13 mouse cellular contexts compared by ENCODE assay signal in genomic region chr9:66212802-66213201, GRCm38 (mm10). TPM values are rescaled to one million over a fixed set of nuclear protein-coding genes. Genes with fewer than 3 reads are reported as not detected.
A peak's percentile ranks its signal among the peaks of the same experiment; 100 is the strongest.
DNase-seq lines count a peak whose midpoint lies in the region; ATAC-seq and TF ChIP-seq lines count a peak whose summit lies in the region.
"Had no signal": no experiment of that assay in that cellular context is flagged by ENCODE, and none has a peak within 500 bp of the region (broad histone marks: within the 10 kb centered on the region; RNA-seq: fewer than 3 reads in every experiment).

No protein-coding gene starts in this region.

- H3K9me3 ChIP-seq in heart, embryonic 11.5 days (replicated peaks; ENCODE audit: control insufficient read depth, low read length): no peaks in the 10 kb centered on the region
- no peaks in the 10 kb centered on the region for H3K9me3 ChIP-seq in liver, embryonic 12.5 days (replicated peaks)
- no peaks in the 10 kb centered on the region for H3K9me3 ChIP-seq in liver, embryonic 11.5 days (ENCODE audit: control insufficient read depth, low read length)
- H3K9me3 ChIP-seq in limb, embryonic 10.5 days (replicated peaks): no peaks in the 10 kb centered on the region
- H3K9me3 ChIP-seq in stomach, postnatal 0 days (ENCODE audit: control insufficient read depth, low read length): no peaks in the 10 kb centered on the region
- H3K9me3 ChIP-seq: hindbrain, embryonic 12.5 days; limb, embryonic 13.5 days had no signal

- H3K4me3 ChIP-seq in heart, embryonic 11.5 days (ENCODE audit: low read depth, low read length): no peak overlapping the region
- H3K4me3 ChIP-seq in liver, embryonic 12.5 days: no peak overlapping the region
- H3K4me3 ChIP-seq in liver, embryonic 11.5 days (ENCODE audit: low read depth, low read length): no peak overlapping the region
- no peak overlapping the region for H3K4me3 ChIP-seq in limb, embryonic 10.5 days
- H3K4me3 ChIP-seq in stomach, postnatal 0 days (ENCODE audit: low read depth, low read length): no peak overlapping the region
- H3K4me3 ChIP-seq in cerebellum, adult 2 months (replicated peaks; ENCODE audit: insufficient read depth, low read depth, low read length): no peak overlapping the region
- H3K4me3 ChIP-seq: hindbrain, embryonic 12.5 days; limb, embryonic 13.5 days had no signal

- H3K4me1 ChIP-seq in heart, embryonic 11.5 days (ENCODE audit: control insufficient read depth, insufficient read depth, low read length): peaks cover 32% of the 10 kb centered on the region
- peaks cover 66% of the 10 kb centered on the region for H3K4me1 ChIP-seq in liver, embryonic 12.5 days
- H3K4me1 ChIP-seq in liver, embryonic 11.5 days (replicated peaks; ENCODE audit: control insufficient read depth, insufficient read depth, low read length): peaks cover 20% of the 10 kb centered on the region
- peaks cover 27% of the 10 kb centered on the region for H3K4me1 ChIP-seq in limb, embryonic 10.5 days
- H3K4me1 ChIP-seq in stomach, postnatal 0 days (replicated peaks; ENCODE audit: control insufficient read depth, insufficient read depth): no peaks in the 10 kb centered on the region; the same call in 1 of the 2 replicates
- no peaks in the 10 kb centered on the region; the same call in 1 of the 2 replicates for H3K4me1 ChIP-seq in cerebellum, adult 2 months (ENCODE audit: control insufficient read depth, insufficient read depth, low read length)

- ATAC-seq in heart, embryonic 11.5 days (replicated peaks; ENCODE audit: insufficient number of reproducible peaks, low FRiP score, low TSS enrichment): no peak
- no peak for ATAC-seq in liver, embryonic 12.5 days
- ATAC-seq in liver, embryonic 11.5 days (replicated peaks; ENCODE audit: low FRiP score): no peak
- no peak for ATAC-seq in stomach, postnatal 0 days (ENCODE audit: low FRiP score, low TSS enrichment)
- ATAC-seq: activated CD4-positive, CD25-positive, alpha-beta regulatory T cell, adult 4 months had no signal

- no peak for TF ChIP-seq EP300 in stomach, postnatal 0 days (optimal IDR thresholded peaks at IDR 0.05)

- no peak for TF ChIP-seq POLR2A in cerebellum, adult 2 months (IDR thresholded peaks at IDR 0.05; ENCODE audit: borderline replicate concordance, insufficient read depth, low read length)

- intact Hi-C loops in heart, postnatal 25 days (cut with DNase I): no loop called here

- peak overlapping the region; percentile 71 for H3K27ac ChIP-seq in heart, embryonic 11.5 days (ENCODE audit: low read depth, low read length)
- H3K27ac ChIP-seq in liver, embryonic 12.5 days: peak overlapping the region; percentile 75
- H3K27ac ChIP-seq in liver, embryonic 11.5 days (ENCODE audit: low read depth, low read length): no peak overlapping the region
- H3K27ac ChIP-seq in limb, embryonic 10.5 days: peak overlapping the region; percentile 63; the same call in 1 of the 2 replicates
- H3K27ac ChIP-seq in stomach, postnatal 0 days (replicated peaks): peak overlapping the region; percentile 61
- no peak overlapping the region for H3K27ac ChIP-seq in cerebellum, adult 2 months (ENCODE audit: insufficient read depth, low read length)
- H3K27ac ChIP-seq: hindbrain, embryonic 12.5 days had no signal

- H3K27me3 ChIP-seq in heart, embryonic 11.5 days (ENCODE audit: control insufficient read depth, insufficient read depth, low read length): no peaks in the 10 kb centered on the region
- H3K27me3 ChIP-seq in liver, embryonic 12.5 days (replicated peaks): 0 out of 2 replicates have a peak, but pooled peaks cover 9% of the 10 kb centered on the region
- H3K27me3 ChIP-seq in liver, embryonic 11.5 days (replicated peaks; ENCODE audit: control insufficient read depth, insufficient read depth, low read length): no peaks in the 10 kb centered on the region
- H3K27me3 ChIP-seq in limb, embryonic 10.5 days (ENCODE audit: low read depth, poor library complexity, severe bottlenecking): no peaks in the 10 kb centered on the region
- no peaks in the 10 kb centered on the region for H3K27me3 ChIP-seq in stomach, postnatal 0 days (ENCODE audit: control insufficient read depth, insufficient read depth, low read length)
- H3K27me3 ChIP-seq in cerebellum, adult 2 months (ENCODE audit: control insufficient read depth, insufficient read depth, low read length): no peaks in the 10 kb centered on the region
- H3K27me3 ChIP-seq: limb, embryonic 13.5 days had no signal

- 0 out of 2 replicates have a peak overlapping the region, but pooled peaks have one; percentile 46 for H3K4me2 ChIP-seq in heart, embryonic 11.5 days
- peak overlapping the region; percentile 64 for H3K4me2 ChIP-seq in liver, embryonic 12.5 days
- H3K4me2 ChIP-seq in liver, embryonic 11.5 days: no peak overlapping the region
- H3K4me2 ChIP-seq in stomach, postnatal 0 days (replicated peaks; ENCODE audit: low read depth): no peak overlapping the region
- H3K4me2 ChIP-seq: hindbrain, embryonic 12.5 days; limb, embryonic 13.5 days had no signal

- no peaks in the 10 kb centered on the region for H3K36me3 ChIP-seq in heart, embryonic 11.5 days (ENCODE audit: control insufficient read depth, insufficient read depth, low read length)
- no peaks in the 10 kb centered on the region for H3K36me3 ChIP-seq in liver, embryonic 12.5 days
- H3K36me3 ChIP-seq in liver, embryonic 11.5 days (ENCODE audit: control insufficient read depth, insufficient read depth, low read length): no peaks in the 10 kb centered on the region
- no peaks in the 10 kb centered on the region for H3K36me3 ChIP-seq in limb, embryonic 10.5 days
- H3K36me3 ChIP-seq in stomach, postnatal 0 days (ENCODE audit: control insufficient read depth, insufficient read depth, low read length): no peaks in the 10 kb centered on the region
- H3K36me3 ChIP-seq: hindbrain, embryonic 12.5 days; limb, embryonic 13.5 days had no signal

- 0 out of 2 replicates have a peak overlapping the region, but pooled peaks have one; percentile 28 for H3K9ac ChIP-seq in heart, embryonic 11.5 days (ENCODE audit: low read depth, low read length)
- peak overlapping the region; percentile 56 for H3K9ac ChIP-seq in liver, embryonic 12.5 days
- no peak overlapping the region for H3K9ac ChIP-seq in liver, embryonic 11.5 days (ENCODE audit: low read depth, low read length)
- no peak overlapping the region for H3K9ac ChIP-seq in stomach, postnatal 0 days (ENCODE audit: low read length)
- H3K9ac ChIP-seq: hindbrain, embryonic 12.5 days; limb, embryonic 13.5 days had no signal

- 74% methylated on average over 5 of the region's 5 CpGs for WGBS in heart, embryonic 11.5 days (ENCODE audit: insufficient replicate concordance)
- 60% methylated on average over 5 of the region's 5 CpGs for WGBS in liver, embryonic 12.5 days (ENCODE audit: insufficient replicate concordance)
- WGBS in liver, embryonic 11.5 days: 65% methylated on average over 5 of the region's 5 CpGs
- WGBS in limb, embryonic 10.5 days: 87% methylated on average over 5 of the region's 5 CpGs
- 53% methylated on average over 5 of the region's 5 CpGs for WGBS in stomach, postnatal 0 days
- 97% methylated on average over 5 of the region's 5 CpGs for WGBS in cerebellum, adult 2 months

- DNase-seq in heart, postnatal 25 days (ENCODE audit: low spot score): no peak
- DNase-seq in liver, embryonic 11.5 days (ENCODE audit: low spot score): no peak
- no peak for DNase-seq in limb, embryonic 10.5 days (ENCODE audit: low spot score)
- no peak for DNase-seq in stomach, postnatal 0 days (ENCODE audit: low spot score)
- no peak for DNase-seq in natural killer cell, adult 2 months (ENCODE audit: low spot score in 2 of 2)
- DNase-seq in cerebellum, adult 2 months: no peak
- DNase-seq: cerebellum, postnatal 10 days; thymus, adult 18-20 months had no signal

- TF ChIP-seq CTCF in stomach, postnatal 0 days (IDR thresholded peaks at IDR 0.05; ENCODE audit: low read depth): no peak
- no peak for TF ChIP-seq CTCF in cerebellum, adult 2 months (IDR thresholded peaks at IDR 0.05; ENCODE audit: borderline replicate concordance, insufficient read depth, low read depth, low read length)

RNA-seq across cellular contexts. Expression of gene Dapk2, which starts 54.8 kb away (rescaled TPM):
- polyA plus RNA-seq in heart, embryonic 11.5 days (2014; fragmentation: Nextera tagmentation; extraction: Ambion mirVana): 9.8 and 11.2 TPM in 2 replicates
- total RNA-seq in heart, postnatal 25 days (2021): 1 to 10 TPM; 5.3 TPM
- 12.3 and 16.4 TPM in 2 replicates for polyA plus RNA-seq in liver, embryonic 12.5 days (2016; fragmentation: Nextera tagmentation; extraction: Ambion mirVana)
- polyA plus RNA-seq in liver, embryonic 11.5 days (2014; fragmentation: Nextera tagmentation; extraction: Ambion mirVana): 5.9 and 6.1 TPM in 2 replicates
- 2.9 and 3.6 TPM in 2 replicates for polyA plus RNA-seq in limb, embryonic 10.5 days (2016; fragmentation: Nextera tagmentation; extraction: Ambion mirVana)
- 11.8 and 13.2 TPM in 2 replicates for polyA plus RNA-seq in stomach, postnatal 0 days (2015; fragmentation: Nextera tagmentation; extraction: Ambion mirVana)
- 3.6 and 3.8 TPM in 2 replicates for polyA plus RNA-seq in cerebellum, adult 2 months (2012; rRNA removed)

Comparison
In these comparisons a context has a peak if more than half of its experiments do, and no peak if none do; other contexts are left out.
1. H3K27ac ChIP-seq: peak in heart, embryonic 11.5 days (single experiment), liver, embryonic 12.5 days (single experiment), limb, embryonic 10.5 days (single experiment) and stomach, postnatal 0 days (single experiment); none in liver, embryonic 11.5 days (single experiment) and cerebellum, adult 2 months (single experiment).
2. H3K4me2 ChIP-seq: peak in heart, embryonic 11.5 days (single experiment) and liver, embryonic 12.5 days (single experiment); none in liver, embryonic 11.5 days (single experiment) and stomach, postnatal 0 days (single experiment).
3. H3K9ac ChIP-seq: peak in heart, embryonic 11.5 days (single experiment) and liver, embryonic 12.5 days (single experiment); none in liver, embryonic 11.5 days (single experiment) and stomach, postnatal 0 days (single experiment).